In the genomic region with DNA sequence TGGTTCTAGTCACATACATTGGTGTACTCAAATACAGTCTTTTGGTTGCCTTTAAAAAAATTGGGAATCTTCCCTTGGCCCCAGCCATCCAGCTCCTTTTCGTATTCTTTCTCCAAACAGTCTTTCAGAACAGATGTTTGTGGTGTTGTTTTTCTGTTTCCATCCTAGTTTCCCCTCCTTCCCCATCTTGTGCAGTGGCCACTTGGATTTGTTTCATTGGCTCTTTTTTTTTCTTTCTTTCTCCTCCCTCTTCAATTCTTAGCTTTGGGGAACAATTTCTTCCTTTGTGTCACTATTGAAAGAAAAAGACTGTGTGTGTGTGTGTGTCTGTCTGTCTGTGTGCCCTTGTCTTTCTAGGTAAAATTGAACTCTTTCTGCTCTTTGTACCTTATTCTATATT, we compare ENCODE assay signal across 9 mouse cellular contexts. TPM values are rescaled to one million over a fixed set of nuclear protein-coding genes. Genes with fewer than 3 reads are reported as not detected.
A peak's percentile ranks its signal among the peaks of the same experiment; 100 is the strongest.
DNase-seq lines count a peak whose midpoint lies in the region; ATAC-seq and TF ChIP-seq lines count a peak whose summit lies in the region.
"Had no signal": no experiment of that assay in that cellular context is flagged by ENCODE, and none has a peak within 500 bp of the region (broad histone marks: within the 10 kb centered on the region; RNA-seq: fewer than 3 reads in every experiment).

No protein-coding gene starts in this region.

- peak overlapping the region; percentile 72 for H3K4me3 ChIP-seq in heart, postnatal 0 days (ENCODE audit: low read depth, low read length)
- peak overlapping the region; percentile 63 for H3K4me3 ChIP-seq in hindbrain, embryonic 13.5 days
- H3K4me3 ChIP-seq in midbrain, embryonic 13.5 days (replicated peaks): peak overlapping the region; percentile 64

- no peak for TF ChIP-seq CTCF in heart, postnatal 0 days (IDR thresholded peaks at IDR 0.05; ENCODE audit: low read depth)

- peak overlapping the region; percentile 84 for H3K4me2 ChIP-seq in heart, postnatal 0 days (ENCODE audit: low read depth, low read length)
- H3K4me2 ChIP-seq in hindbrain, embryonic 13.5 days: peak overlapping the region; percentile 73
- peak overlapping the region; percentile 75 for H3K4me2 ChIP-seq in midbrain, embryonic 13.5 days (replicated peaks)

- no peaks in the 10 kb centered on the region for H3K9me3 ChIP-seq in heart, postnatal 0 days (replicated peaks; ENCODE audit: control insufficient read depth, low read length)
- no peaks in the 10 kb centered on the region for H3K9me3 ChIP-seq in hindbrain, embryonic 13.5 days
- H3K9me3 ChIP-seq in midbrain, embryonic 13.5 days: no peaks in the 10 kb centered on the region

- WGBS in heart, postnatal 0 days: 33% methylated on average over 1 of the region's 1 CpGs
- WGBS in hindbrain, embryonic 13.5 days: 60% methylated on average over 1 of the region's 1 CpGs
- WGBS in midbrain, embryonic 13.5 days: 84% methylated on average over 1 of the region's 1 CpGs

- H3K4me1 ChIP-seq in heart, postnatal 0 days (ENCODE audit: control insufficient read depth, insufficient read depth): peaks cover 19% of the 10 kb centered on the region
- peaks cover 6% of the 10 kb centered on the region; the same call in 1 of the 2 replicates for H3K4me1 ChIP-seq in hindbrain, embryonic 13.5 days (replicated peaks)
- peaks cover 16% of the 10 kb centered on the region for H3K4me1 ChIP-seq in midbrain, embryonic 13.5 days (replicated peaks)

- peak overlapping the region; percentile 90 for H3K9ac ChIP-seq in heart, postnatal 0 days (replicated peaks; ENCODE audit: low read depth, low read length)
- no peak overlapping the region; the same call in 1 of the 2 replicates for H3K9ac ChIP-seq in hindbrain, embryonic 13.5 days
- 0 out of 2 replicates have a peak overlapping the region, but pooled peaks have one; percentile 68 for H3K9ac ChIP-seq in midbrain, embryonic 13.5 days (replicated peaks)

- H3K27ac ChIP-seq in heart, postnatal 0 days (ENCODE audit: low read depth): peak overlapping the region; percentile 100
- H3K27ac ChIP-seq in hindbrain, embryonic 13.5 days: no peak overlapping the region
- H3K27ac ChIP-seq in midbrain, embryonic 13.5 days: no peak overlapping the region

- H3K36me3 ChIP-seq in heart, postnatal 0 days (replicated peaks; ENCODE audit: control insufficient read depth, insufficient read depth, low read length): peaks cover 22% of the 10 kb centered on the region
- no peaks in the 10 kb centered on the region for H3K36me3 ChIP-seq in hindbrain, embryonic 13.5 days
- 0 out of 2 replicates have a peak, but pooled peaks cover 2% of the 10 kb centered on the region for H3K36me3 ChIP-seq in midbrain, embryonic 13.5 days

- no peak for TF ChIP-seq EP300 in heart, postnatal 0 days (IDR thresholded peaks at IDR 0.05; ENCODE audit: low read depth)

- DNase-seq in heart, postnatal 0 days (ENCODE audit: low spot score): no peak
- DNase-seq in heart, postnatal 4 days: no peak
- peak; percentile 45 for DNase-seq in adipocyte (ENCODE audit: low spot score)
- DNase-seq in natural killer cell, adult 2 months (ENCODE audit: low spot score in 2 of 2): no peak
- no peak for DNase-seq in frontal cortex, postnatal 14 days (ENCODE audit: low spot score in 2 of 2)
- no peak for DNase-seq in layer of hippocampus, postnatal 36 days

- ATAC-seq in heart, postnatal 0 days (ENCODE audit: insufficient read depth, low read depth): no peak
- ATAC-seq in hindbrain, embryonic 13.5 days (ENCODE audit: low FRiP score): no peak
- no peak for ATAC-seq in midbrain, embryonic 13.5 days
- ATAC-seq: Patski had no signal

- H3K27me3 ChIP-seq in heart, postnatal 0 days (ENCODE audit: control insufficient read depth, insufficient read depth, low read length): no peaks in the 10 kb centered on the region
- H3K27me3 ChIP-seq in hindbrain, embryonic 13.5 days: no peaks in the 10 kb centered on the region
- H3K27me3 ChIP-seq in midbrain, embryonic 13.5 days: no peaks in the 10 kb centered on the region
- H3K27me3 ChIP-seq: Patski had no signal

RNA-seq across cellular contexts. Expression of a gene that starts 3.1 kb away (rescaled TPM):
- 44.4 and 102 TPM in 2 replicates for total RNA-seq in heart, postnatal 0 days (2014; rRNA removed; ENCODE audit: low replicate concordance)
- 49.8 and 53.6 TPM in 2 replicates for polyA plus RNA-seq in heart, postnatal 0 days (2015; fragmentation: Nextera tagmentation; extraction: Ambion mirVana)
- 10 to 100 TPM; 52.1 to 63.0 TPM for total RNA-seq in heart, postnatal 4 days (2021)
- polyA plus RNA-seq in hindbrain, embryonic 13.5 days (2015; fragmentation: Nextera tagmentation; extraction: Ambion mirVana): 16.5 and 17.2 TPM in 2 replicates
- 15.9 and 16.4 TPM in 2 replicates for polyA plus RNA-seq in midbrain, embryonic 13.5 days (2015; fragmentation: Nextera tagmentation; extraction: Ambion mirVana)
- total RNA-seq in layer of hippocampus, postnatal 36 days (2021): 10 to 100 TPM; 38.3 to 38.9 TPM

RNA-seq across cellular contexts. Expression of a gene that starts 18.6 kb away (rescaled TPM):
- total RNA-seq in heart, postnatal 0 days (2014; rRNA removed; ENCODE audit: low replicate concordance): not detected in 2 replicates
- polyA plus RNA-seq in heart, postnatal 0 days (2015; fragmentation: Nextera tagmentation; extraction: Ambion mirVana): not detected in 2 replicates
- total RNA-seq in heart, postnatal 4 days (2021): not detected
- polyA plus RNA-seq in hindbrain, embryonic 13.5 days (2015; fragmentation: Nextera tagmentation; extraction: Ambion mirVana): not detected in 2 replicates
- polyA plus RNA-seq in midbrain, embryonic 13.5 days (2015; fragmentation: Nextera tagmentation; extraction: Ambion mirVana): not detected in 2 replicates
- total RNA-seq in layer of hippocampus, postnatal 36 days (2021): not detected
